Mouse (Mus musculus): ENCODE measurements around the gene Gm960.

DNA sequence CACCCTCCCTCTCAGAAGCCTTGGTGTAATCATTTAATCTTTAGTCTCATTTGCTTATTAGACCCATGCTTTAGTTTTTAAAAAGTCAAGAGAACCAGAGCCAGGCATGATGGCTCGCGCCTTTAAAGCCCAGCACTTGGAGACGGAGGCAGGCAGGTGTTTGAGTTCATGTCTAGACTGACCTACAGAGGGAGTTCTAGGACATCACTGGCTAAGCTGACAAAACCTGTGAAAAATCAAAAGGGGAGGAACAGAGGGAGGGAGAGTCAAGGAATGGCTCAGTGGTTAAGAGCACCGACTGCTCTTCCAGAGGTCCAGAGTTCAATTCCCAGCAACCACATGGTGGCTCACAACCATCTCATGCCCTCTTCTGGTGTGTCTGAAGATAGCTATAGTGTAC is 62.5 kb downstream of the Gm960 start:
- TF ChIP-seq CTCF (IDR thresholded peaks at IDR 0.05; ENCODE audit: low read depth) (no peak), EP300 (IDR thresholded peaks at IDR 0.05; ENCODE audit: low read depth) (no peak)
